Mouse (Mus musculus) stomach, postnatal 0 days (tissue): ENCODE measurements around the gene Cyp2b10.

Source experiments
- CTCF ChIP-seq: IDR thresholded peaks from 2 replicates; pipeline ENCODE4 v1.5.1; 2016; ENCODE audit warnings: antibody characterized with exemption, low read depth, mild to moderate bottlenecking, moderate library complexity
- EP300 ChIP-seq: optimal IDR thresholded peaks from 2 replicates; pipeline ENCODE3; 2016; ENCODE audit warnings: antibody characterized with exemption

DNA sequence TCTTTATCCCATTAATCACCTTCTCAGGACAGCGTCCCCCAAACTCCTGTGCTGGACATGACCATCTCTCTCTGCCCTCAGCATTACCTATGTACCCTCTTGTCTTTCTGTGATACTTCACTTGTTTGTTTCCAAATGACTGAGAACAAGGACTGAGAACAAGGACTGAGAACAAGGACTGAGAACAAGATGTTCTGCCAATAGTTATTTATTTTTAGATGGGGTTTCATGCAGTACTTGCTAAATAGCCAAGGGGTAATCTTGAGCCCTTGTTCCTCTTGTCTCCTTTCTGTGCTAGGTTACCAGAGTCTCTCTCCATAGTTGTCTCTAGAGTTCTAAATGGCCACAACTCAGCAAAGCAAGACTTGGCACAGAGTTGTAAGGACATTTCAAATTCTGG is 13.1 kb upstream of the Cyp2b10 start:
- no peak for TF ChIP-seq CTCF
- no peak for TF ChIP-seq EP300
